Mouse (Mus musculus) lung, adult 2 months (tissue): Measurements from ENCODE around the gene Zfyve9.

Experiments
- CTCF ChIP-seq: fragments of 200-500 bp; IDR thresholded peaks from 2 replicates; pipeline ENCODE4 v1.5.1; 2011; ENCODE audit warnings: mild to moderate bottlenecking, low read length, control low read depth; ENCODE audit not compliant: insufficient read depth
- POLR2A ChIP-seq: fragments of 200-500 bp; IDR thresholded peaks from 2 replicates; pipeline ENCODE4 v1.6.1; 2011; ENCODE audit warnings: low read depth, mild to moderate bottlenecking, control low read depth, low read length, borderline replicate concordance; ENCODE audit errors: extremely low read depth

- TF ChIP-seq CTCF (no peak), POLR2A (no peak)
Observed at GRCm38 (mm10) chr4:108759583-108759982, 21.0 kb downstream of the Zfyve9 start.
